Mouse (Mus musculus) layer of hippocampus, adult 8-10 months (tissue): ENCODE results near the gene Sphk2. TPM values are rescaled to one million over a fixed set of nuclear protein-coding genes. Genes with fewer than 3 reads are reported as not detected.

ENCODE experiments used
- DNase-seq, 2 experiments: peaks; one replicate each; pipeline ENCODE4 v3.0.0; 2022; ENCODE audit warnings: low spot score in 2 of 2
- total RNA-seq, 4 experiments: library from RNA; stranded (reverse); gene quantifications; 2 replicates each; pipeline ENCODE4 v1.2.4; 2022

Sphk2 gene
- total RNA-seq, 4 experiments from 2014 or later = 28.1 to 36.7 (median 32.7) TPM

- DNase-seq = no peak
These were observed 6.3 kb downstream of the Sphk2 start for GRCm38 (mm10) chr7:45711316-45712021.

- no peak for DNase-seq
These were observed 7.2 kb downstream of the Sphk2 start for GRCm38 (mm10) chr7:45710477-45711191.

- DNase-seq = no peak
These were observed 8.0 kb downstream of the Sphk2 start for GRCm38 (mm10) chr7:45709677-45710355.

- no peak for DNase-seq
These were observed 8.8 kb downstream of the Sphk2 start for GRCm38 (mm10) chr7:45709036-45709435.

- DNase-seq = no peak
These were observed 9.5 kb downstream of the Sphk2 start for GRCm38 (mm10) chr7:45708221-45708761.

DNA sequence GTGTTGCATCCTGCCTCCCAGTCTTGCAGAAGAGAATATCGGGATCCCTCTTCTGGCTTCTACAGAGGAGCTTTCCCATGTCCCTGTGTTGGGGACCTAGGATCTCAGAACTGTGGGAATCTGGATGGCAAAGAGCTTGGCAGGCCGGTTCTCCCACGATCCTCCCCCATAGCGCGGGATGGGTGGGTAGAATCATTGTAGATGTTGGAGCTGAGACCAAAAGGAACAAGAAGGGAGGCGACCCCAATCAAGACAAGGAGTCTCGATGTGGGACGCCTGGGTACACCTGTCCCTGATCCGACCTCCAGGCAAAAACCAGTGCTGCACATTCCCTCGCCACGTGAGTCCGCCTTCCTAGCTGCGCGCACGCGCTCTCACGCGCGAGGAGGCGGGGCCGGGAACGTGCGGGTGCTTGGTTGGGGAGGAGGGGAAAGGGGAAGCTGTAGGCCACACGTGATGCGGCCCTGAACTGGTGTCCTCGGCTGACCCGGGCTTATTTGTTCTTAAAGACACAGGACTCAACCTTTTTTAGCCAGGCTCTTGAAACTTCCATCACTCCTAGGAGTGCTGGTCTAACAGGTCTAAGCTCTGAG lies 10.3 kb downstream of the Sphk2 start:
- peak; percentile 93 to 94 for DNase-seq

DNA sequence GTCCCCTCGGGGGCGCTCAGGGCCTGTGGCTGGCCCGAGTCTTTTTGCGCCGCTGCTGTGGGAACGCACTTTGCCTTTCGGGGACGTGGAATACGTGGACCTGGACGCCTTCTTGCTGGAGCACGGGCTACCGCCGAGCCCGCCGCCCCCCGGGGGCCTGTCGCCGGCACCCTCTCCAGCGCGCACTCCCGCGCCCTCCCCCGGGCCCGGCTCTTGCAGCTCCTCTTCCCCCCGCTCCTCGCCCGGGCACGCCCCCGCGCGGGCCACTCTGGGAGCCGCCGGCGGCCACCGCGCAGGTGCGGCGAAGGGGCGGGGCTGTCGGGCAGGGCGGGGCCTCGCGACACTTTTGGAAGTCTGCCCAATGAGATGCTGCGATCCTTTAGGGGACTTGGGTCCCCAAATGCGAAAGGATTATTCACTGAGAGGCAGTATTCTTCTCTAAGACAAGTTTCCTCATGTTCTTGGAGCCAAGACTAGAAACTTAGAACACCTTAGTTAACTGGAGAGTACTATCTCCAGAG lies 11.0 kb downstream of the Sphk2 start:
- DNase-seq = peak in 1 of 2 experiments; percentile 74

GRCm38 (mm10) chr7:45705873-45706281 lies 11.9 kb downstream of the Sphk2 start:
- peak; percentile 82 to 91 for DNase-seq

GRCm38 (mm10) chr7:45705443-45705864 lies 12.3 kb downstream of the Sphk2 start:
- DNase-seq = no peak

DNA sequence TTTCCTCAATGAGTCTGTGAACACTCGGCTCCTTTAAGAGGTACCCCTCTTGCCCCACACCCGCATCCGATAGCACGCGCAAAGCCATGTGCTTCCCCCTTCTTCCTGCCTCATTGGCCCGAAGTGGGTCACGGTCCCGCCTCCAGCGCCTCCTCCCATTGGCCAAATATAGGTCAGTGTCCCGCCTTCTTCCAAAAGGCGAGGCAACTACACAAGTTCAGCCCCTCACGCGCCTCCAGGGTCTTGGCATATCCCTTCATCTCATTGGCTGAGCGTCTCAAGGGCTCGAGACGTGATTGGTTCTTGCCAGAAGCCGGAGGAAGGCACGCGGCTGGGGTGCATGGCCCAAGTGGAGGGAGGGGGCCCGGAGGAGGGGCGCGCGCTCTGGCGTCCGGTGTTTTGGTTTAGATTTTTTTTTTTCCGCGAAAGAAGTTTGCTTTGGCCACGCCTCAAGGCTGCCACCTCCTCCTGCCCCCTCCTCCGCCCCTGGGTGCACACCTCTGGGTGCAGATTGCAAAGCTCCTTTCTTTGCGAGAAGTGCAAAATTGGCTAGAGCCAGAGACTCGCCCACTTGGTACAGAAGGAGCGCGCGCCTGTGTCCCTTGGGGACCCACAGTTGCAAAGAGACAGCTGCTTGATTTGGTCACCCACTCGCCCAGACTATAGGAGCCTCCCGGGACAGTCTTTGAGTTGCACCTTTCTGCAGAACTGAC lies 12.9 kb downstream of the Sphk2 start, which contains the start of gene Dbp:
Gene Dbp, plus strand, starts transcription at position 359 of the 713 bp plus-strand sequence.
- DNase-seq = peak; percentile 100

DNA sequence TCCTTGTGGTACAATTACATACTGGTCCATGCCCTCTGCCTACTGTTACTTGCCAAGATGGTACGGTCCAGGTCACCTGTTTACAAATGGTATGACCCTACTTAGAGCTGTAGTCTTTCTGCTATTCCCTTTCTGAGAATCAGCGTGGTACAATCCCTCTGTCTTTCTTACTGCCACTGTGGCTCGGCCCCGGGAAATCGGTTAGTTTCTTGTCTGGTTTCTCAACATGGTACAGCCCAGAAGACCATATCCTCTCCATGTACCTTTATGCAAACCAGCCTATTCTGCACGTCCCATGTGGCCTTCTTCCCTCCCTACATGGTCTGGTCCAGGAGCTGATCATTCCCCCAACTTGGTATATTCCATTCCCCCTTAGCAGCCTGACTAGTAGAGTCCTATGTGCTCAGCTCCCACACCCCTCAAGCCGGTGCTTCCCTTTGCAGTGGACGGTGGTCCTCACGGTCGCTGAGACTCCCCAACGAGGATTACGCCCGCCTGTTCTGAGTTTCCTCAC lies 13.7 kb downstream of the Sphk2 start:
- DNase-seq = peak; percentile 80 to 88

DNA sequence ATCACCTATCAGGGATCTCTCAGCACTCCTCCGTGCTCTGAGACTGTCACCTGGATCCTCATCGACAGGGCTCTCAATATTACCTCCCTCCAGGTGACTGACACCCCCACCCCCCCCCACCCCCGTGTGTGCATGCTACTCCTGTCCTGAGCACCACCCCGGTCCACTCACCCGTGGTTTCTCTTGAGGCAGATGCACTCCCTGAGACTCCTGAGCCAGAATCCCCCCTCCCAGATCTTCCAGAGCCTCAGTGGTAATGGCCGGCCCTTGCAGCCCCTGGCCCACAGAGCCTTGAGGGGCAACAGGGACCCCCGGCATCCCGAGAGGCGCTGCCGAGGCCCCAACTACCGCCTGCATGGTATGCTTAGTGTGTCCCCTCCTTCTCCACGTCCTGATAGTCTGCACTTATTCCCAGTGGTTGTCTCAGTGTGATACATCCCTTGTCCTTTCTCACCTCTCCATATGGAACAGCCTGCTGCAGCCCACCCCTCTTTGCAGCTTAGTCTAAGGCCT lies 14.2 kb downstream of the Sphk2 start:
- DNase-seq = no peak

GRCm38 (mm10) chr7:45702809-45703520 lies 14.8 kb downstream of the Sphk2 start:
- DNase-seq = no peak

GRCm38 (mm10) chr7:45702316-45702715 lies 15.5 kb downstream of the Sphk2 start:
- no peak for DNase-seq

- DNase-seq = no peak
These were observed 16.2 kb downstream of the Sphk2 start for GRCm38 (mm10) chr7:45701607-45702006.

- no peak for DNase-seq
These were observed 16.7 kb downstream of the Sphk2 start for GRCm38 (mm10) chr7:45701072-45701471.

- DNase-seq = peak; percentile 83 to 89
These were observed 17.3 kb downstream of the Sphk2 start for GRCm38 (mm10) chr7:45700301-45701015.

DNA sequence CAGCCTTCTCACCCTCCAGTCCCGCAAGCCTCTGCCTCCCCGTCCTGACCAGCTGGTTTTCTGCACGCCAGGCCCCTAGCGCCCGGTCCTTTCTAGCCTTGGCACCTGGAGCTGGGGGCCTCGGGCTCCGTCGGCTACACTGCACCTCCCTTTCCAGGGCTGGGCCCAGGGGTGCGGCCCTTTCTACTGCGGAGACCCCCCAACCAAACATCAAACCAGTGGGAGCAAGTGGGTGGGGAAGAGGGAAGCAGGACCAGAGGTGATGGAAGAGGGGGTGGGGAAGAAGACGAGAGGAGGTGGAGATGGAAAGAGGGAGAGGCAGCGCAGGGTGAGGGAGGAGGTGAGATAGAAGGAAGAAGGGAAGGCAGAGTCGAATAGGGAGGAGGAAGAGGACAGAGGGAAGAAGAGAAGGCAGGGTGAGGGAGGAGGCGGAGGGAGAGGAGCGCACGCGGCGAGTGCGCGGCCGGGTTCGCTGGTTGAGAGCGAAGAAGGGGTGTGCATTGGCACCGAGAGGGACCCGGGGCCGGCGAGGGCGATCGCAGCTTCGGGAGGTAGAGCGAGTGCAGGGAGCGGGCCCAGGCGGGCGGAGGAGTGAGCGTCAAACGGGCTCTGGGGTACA lies 18.2 kb downstream of the Sphk2 start, which contains the start of gene Car11:
Gene Car11, plus strand, starts transcription at position 321 of the 619 bp plus-strand sequence.
- DNase-seq = no peak
